Mouse (Mus musculus): Measurements from ENCODE around the gene Ttc39d.
A peak's percentile ranks its signal among the peaks of the same experiment; 100 is the strongest.
"Not testable (repeated sequence)": the region's sequence is repeated elsewhere in the genome, so short reads cannot be mapped to it uniquely, and the experiment has no call there.

Gene Ttc39d

GRCm38 (mm10) chr17:80183615-80184014, 23.6 kb upstream of the Ttc39d start:
- DNase-seq (ENCODE audit: extremely low read depth, insufficient read length, low spot score): no peak

- DNase-seq (ENCODE audit: extremely low read depth, insufficient read length, low spot score): no peak
Observed at GRCm38 (mm10) chr17:80193075-80193474, 14.2 kb upstream of the Ttc39d start.

- no peak for DNase-seq (ENCODE audit: extremely low read depth, insufficient read length, low spot score)
Observed at GRCm38 (mm10) chr17:80199160-80199778, 8.0 kb upstream of the Ttc39d start.

DNA sequence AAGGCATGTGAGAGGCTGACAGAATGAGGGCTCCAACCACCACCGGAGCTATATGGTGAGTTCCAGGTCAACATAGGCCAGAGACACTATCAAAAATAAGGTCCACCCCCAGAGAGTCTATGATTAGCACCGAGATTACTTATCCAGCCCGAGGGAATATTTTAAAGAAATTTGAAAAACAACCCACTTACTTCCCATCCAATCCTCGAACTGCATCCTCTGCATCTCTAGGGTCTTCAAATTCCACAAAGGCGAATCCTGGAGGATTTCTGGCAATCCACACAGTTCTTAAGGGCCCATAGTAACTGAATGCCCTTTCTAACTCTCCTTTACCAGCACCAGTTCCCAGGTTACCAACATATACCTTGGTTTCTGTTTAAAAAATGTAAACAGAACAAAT, 1.6 kb upstream of the Ttc39d start:
- DNase-seq (ENCODE audit: extremely low read depth, insufficient read length, low spot score): no peak

- DNase-seq (ENCODE audit: extremely low read depth, insufficient read length, low spot score): no peak
Observed at GRCm38 (mm10) chr17:80206301-80206670, 974 bp upstream of the Ttc39d start.

DNA sequence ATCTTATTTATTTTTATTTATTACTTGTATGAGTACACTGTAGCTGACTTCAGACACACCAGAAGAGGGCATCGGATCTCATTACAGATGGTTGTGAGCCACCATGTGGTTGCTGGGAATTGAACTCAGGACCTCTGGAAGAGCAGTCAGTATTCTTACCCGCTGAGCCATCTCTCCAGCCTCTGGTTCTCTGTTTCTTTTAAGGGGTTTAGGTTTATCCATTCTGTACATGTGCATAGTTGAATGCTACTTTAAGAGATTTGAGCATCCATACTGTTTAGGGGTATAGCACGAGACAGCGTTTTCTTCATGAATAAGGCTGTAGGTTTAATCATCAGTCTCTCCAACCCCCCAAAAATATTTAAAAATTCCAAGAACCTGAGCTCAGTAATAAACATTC, 6.7 kb downstream of the Ttc39d start:
- DNase-seq (ENCODE audit: extremely low read depth, insufficient read length, low spot score): not testable (repeated sequence)

- DNase-seq (ENCODE audit: extremely low read depth, insufficient read length, low spot score): no peak
Observed at GRCm38 (mm10) chr17:80220131-80220530, 12.9 kb downstream of the Ttc39d start.

DNA sequence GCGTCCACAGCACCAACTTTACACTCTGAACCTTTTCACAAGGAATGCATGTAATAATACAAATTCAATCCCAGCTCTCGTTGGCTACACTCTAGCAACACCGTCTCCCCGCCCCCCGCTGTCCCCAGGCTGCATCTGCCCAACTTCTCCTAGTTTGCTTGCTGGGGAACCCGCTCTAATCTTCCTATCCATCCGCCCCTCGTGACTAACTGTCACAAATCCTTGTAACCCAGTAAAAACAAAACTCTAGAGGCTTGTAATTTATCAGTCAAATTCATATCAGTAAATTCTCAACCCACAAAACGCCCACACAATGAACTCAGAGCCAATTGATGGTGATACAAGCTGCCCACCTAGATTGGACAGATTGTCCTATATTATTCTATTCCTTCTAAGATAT, 13.9 kb downstream of the Ttc39d start:
- no peak for DNase-seq (ENCODE audit: extremely low read depth, insufficient read length, low spot score)

GRCm38 (mm10) chr17:80221890-80222628, 14.8 kb downstream of the Ttc39d start:
- no peak for DNase-seq (ENCODE audit: extremely low read depth, insufficient read length, low spot score)

DNA sequence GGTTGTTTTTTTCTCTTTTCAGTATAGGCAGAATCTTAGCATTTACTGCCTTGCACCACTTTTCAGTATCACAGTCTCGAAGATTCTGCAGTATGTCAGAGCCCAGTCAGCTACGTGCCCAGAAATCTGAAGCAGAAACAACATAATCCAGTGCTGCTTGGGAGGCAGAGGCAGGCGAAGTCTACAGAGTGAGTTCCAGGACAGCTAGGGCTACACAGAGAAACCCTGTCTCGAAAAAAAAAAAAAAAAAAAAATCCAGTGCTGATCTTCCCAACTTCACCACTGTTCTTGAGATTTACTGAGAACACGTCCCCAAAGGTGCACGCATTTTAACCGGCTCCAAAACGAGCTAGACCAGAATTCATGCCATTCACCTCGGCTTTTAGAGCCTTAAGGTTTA, 16.6 kb downstream of the Ttc39d start:
- DNase-seq (ENCODE audit: extremely low read depth, insufficient read length, low spot score): peak; percentile 13

DNA sequence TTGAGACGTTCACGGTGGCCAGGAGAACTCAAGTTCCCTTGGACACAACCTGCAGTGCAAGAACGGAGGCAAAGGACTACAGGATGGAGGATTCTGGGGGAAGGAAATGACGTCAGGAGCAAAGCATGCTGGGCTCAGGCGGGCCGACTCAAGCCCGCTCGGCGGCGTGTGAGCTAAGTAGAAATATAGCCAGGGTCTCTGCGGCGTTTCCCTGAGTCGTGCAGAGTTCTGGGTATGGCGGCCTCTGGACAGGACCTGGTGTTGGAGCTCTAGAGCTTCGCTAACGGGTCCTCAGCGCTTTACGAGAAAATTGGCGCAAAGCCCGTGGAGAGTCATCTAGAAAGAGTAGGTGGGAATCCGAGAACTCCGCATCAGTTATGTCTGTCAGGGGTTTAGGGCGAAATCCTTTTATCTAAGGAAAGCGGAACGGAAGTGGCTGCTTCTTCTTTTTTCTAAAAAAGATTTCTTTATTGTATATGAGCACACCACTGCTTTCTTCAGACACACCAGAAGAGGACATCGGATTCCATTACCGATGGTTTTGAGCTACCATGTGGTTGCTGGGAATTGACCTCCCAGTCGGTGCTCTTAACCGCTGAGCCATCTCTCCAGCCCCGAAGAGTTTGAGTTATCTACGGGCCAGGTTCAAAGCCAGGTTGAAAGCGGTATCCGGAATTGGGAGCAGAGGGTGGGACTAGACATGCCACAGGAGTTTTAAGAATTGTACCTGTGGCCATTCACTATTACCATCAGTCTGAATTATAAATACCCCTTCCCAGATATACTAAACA, 17.3 kb downstream of the Ttc39d start, which contains the start of gene Gemin6:
TSS of gene Gemin6 (plus strand) at position 116 of the 791 bp plus-strand sequence.
- peak; percentile 86 for DNase-seq (ENCODE audit: extremely low read depth, insufficient read length, low spot score)

DNA sequence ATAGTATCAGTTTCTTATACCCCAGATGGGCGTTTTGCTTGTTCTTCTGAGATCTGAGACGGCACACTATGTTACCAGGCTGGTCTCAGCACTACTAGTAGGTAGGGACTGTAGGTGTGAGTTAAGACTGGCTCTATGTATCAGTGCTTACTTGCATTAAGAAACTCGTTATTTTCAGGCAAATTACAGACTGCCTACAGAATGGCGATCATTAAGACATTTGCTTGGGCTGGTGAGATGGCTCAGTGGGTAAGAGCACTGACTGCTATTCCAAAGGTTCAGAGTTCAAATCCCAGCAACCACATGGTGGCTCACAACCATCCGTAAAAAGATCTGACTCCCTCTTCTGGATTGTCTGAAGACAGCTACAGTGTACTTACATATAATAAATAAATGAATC, 17.9 kb downstream of the Ttc39d start:
- DNase-seq (ENCODE audit: extremely low read depth, insufficient read length, low spot score): peak; percentile 22

DNA sequence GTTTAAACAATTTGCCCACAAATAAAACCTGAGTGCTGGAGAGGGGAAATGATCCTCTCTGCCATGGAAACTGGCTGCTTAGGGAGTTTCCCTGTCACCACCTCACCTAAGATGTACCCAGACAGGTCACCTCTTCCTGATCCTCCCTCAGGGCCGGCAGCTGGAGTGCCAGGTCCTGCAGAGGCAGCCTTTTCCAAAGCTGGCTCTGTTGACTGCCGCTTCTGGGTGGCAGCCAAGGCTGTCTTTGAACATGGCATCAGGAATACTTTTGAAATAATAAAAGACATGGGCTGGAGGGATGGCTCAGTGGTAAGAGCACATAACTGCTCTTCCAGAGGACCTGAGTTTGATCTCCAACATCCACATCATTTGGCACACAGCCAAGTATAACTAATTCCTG, 22.1 kb downstream of the Ttc39d start:
- no peak for DNase-seq (ENCODE audit: extremely low read depth, insufficient read length, low spot score)

- no peak for DNase-seq (ENCODE audit: extremely low read depth, insufficient read length, low spot score)
Observed at GRCm38 (mm10) chr17:80233844-80234243, 26.6 kb downstream of the Ttc39d start.

DNA sequence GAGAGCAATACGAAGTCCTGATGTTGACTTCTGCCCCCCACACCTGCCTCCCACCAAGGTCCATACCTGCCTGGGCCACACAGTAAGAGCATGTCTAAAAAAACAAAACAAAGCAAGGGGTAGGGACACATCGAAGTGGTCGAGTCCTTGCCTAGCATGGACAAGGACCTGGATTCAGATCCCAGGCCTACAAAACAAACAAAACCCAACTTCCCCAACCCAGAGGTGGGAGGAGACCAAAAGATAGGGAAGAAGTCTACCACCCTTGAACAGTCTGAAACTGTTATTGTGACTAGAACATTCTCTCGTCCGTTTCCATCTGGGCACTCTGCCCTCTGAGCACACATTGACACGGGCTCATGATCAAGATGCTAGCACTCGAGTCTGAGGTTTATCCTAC, 27.1 kb downstream of the Ttc39d start:
- no peak for DNase-seq (ENCODE audit: extremely low read depth, insufficient read length, low spot score)

GRCm38 (mm10) chr17:80235477-80235876, 28.2 kb downstream of the Ttc39d start:
- no peak for DNase-seq (ENCODE audit: extremely low read depth, insufficient read length, low spot score)

DNA sequence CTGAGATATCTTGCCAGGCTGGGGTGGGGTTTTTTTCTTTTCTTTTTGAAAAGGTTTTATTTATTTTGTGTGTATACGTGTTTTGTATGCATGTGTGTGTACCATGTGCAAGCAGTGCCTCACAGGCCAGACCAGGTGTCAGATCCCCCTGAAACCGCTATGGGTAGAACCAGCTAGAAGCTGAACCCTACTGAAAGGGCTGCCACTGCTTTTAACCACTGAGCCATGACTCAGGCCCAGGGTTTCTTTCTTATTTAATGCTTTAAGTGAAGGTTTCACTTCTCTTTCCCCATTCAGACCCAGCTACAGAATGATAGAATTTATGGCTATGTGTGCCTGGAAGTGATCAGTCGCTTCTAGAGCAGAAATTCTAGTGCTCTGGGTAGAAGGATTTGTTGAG, 29.5 kb downstream of the Ttc39d start:
- DNase-seq (ENCODE audit: extremely low read depth, insufficient read length, low spot score): no peak

- no peak for DNase-seq (ENCODE audit: extremely low read depth, insufficient read length, low spot score)
Observed at GRCm38 (mm10) chr17:80237475-80237874, 30.2 kb downstream of the Ttc39d start.

DNA sequence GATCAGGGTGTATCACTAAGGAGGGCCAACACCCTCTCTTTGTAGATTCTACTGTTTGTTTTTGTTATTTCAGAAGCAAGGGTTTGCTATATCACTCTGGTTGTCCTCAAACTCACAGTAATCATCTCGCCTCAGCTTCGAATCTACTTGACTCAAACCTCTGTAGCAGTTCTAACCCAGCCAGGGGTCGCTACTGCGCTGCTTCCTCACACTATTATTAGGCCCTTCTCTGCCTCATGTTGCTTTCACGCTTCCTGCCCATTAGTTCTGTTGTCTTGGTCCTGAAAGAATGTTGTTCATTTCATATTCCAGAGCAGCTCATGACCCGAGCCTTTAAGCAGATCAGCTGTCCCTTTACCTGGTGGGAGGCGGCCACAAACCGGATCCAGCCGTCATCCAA, 34.3 kb downstream of the Ttc39d start:
- DNase-seq (ENCODE audit: extremely low read depth, insufficient read length, low spot score): no peak

DNA sequence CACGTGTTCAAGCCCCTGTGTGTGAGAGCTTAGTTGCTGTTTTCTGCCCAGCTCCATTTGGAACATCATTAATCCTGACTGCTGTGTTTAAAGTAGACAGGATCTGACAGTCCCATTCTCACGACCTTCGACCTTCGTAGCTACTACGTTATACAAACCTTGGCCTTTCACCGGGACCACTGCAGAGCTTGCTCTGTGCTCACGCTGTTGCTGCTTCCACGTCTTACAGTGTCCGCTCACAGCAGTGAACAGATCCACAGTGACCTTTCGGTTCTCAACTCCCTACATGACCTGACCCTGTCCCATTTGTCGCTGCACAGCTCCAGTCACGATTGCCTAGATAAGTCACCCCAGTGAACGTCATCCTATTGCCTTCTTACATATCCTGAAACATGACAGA, 35.9 kb downstream of the Ttc39d start:
- no peak for DNase-seq (ENCODE audit: extremely low read depth, insufficient read length, low spot score)

DNA sequence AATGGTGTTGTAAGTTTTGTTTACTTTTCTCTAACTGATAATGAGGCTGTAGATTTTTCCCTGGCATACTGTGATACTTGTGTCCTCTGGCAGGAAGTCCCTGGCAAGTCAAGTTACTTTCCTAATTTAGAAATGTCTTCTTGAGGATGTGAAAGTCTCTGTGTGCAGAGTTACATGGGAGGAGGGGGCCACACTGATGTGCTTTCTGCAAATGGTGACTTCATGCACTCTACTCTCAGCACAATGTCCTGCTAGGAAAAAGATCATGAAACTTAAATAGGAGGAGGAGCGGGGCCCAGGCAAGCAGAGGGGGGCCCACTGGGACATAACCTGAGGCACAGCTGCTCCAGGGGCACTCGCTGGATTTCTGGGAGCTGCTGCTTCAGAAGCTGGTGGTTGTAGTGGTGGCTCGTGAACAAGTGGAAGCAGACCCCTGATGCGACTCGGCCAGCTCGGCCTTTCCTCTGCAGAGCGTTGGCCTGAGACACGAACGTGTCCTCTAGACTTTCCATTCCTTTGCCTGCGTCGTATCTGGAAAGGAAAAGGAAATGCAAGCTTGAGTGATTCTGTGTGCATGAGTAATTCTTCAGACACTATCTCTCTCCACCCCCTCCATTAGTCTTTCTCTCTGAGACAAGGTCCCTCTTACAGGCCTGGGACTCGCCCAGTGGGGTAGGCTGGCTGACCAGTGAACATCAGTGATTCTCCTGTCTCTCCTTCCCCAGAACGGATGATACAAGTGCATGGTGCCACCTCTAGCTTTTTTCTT, 45.7 kb downstream of the Ttc39d start:
- no peak for DNase-seq (ENCODE audit: extremely low read depth, insufficient read length, low spot score)

All from 3134 (cell line).